Mouse (Mus musculus): Measurements from ENCODE around the gene Naa15. TPM values are rescaled to one million over a fixed set of nuclear protein-coding genes. Genes with fewer than 3 reads are reported as not detected.
A peak's percentile ranks its signal among the peaks of the same experiment; 100 is the strongest.

The Naa15 gene
- 37.8 and 39.6 TPM in 2 replicates for polyA plus RNA-seq (2014; fragmentation: Nextera tagmentation; extraction: Ambion mirVana)

DNA sequence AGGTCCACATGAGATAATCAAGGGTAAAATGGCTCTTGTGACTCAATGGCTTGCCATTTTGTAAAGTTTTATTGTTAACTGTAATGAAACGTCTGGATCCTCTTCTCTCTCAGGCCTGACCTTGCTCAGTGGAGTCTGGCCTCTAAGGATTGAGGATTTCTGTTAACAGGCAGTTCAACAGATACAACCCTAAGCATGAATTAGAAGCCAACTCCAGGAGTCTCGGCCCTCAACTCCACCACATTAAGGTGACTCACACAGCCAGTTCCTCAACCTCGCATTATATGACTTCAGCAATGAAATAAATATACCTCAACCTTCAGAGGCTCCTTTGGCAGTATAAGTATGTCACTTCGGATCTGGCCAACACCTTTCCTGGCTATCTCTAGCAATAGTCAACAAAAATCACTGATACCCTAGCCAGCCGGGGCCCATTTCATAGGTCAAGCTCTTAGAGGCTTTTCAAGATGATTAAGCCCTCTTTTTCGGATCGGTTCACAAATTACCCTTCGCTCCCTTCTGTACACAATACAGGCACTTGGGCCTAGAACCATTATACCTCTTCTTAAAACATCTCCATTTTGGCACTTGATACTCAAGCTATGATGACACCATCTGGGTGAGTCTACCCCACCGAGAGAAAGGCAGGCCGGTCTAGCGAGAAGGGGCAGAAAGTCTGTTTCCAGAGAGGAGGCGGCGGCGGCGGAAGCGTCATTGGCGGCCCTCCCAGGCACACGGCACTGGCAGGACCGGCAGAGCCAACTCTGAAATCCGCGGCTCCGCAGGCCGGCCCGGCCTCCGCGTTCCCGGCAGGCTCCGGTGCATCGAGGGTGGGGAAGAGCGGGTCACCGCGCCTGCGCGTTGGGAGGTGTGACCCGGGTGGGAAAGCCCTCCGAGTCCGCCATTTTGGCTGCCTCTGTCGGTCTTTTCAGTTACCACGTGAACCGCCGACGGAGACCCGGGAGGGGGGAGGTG, at the start of gene Naa15:
TSS of gene Naa15 (plus strand) at position 51 of the 975 bp plus-strand sequence.
- Histone ChIP-seq H3K4me1 (ENCODE audit: control insufficient read depth, insufficient read depth, low read length) (peaks cover 14% of the 10 kb centered on the region; the same call in 1 of the 2 replicates), H3K9me3 (replicated peaks; ENCODE audit: control insufficient read depth, low read length) (no peaks in the 10 kb centered on the region), H3K36me3 (ENCODE audit: control insufficient read depth, insufficient read depth, low read length) (no peaks in the 10 kb centered on the region), H3K4me3 (ENCODE audit: low read depth, low read length) (peak within 1 kb of the TSS; percentile 68), H3K27ac (ENCODE audit: low read depth, low read length) (peak within 1 kb of the TSS; percentile 96), H3K27me3 (ENCODE audit: control insufficient read depth, insufficient read depth, low read length) (no peaks in the 10 kb centered on the region), H3K4me2 (peak within 1 kb of the TSS; percentile 82), H3K9ac (ENCODE audit: low read depth, low read length) (peak within 1 kb of the TSS; percentile 92)
- ATAC-seq (replicated peaks; ENCODE audit: insufficient number of reproducible peaks, low FRiP score, low TSS enrichment) = peak; percentile 88
- WGBS (ENCODE audit: insufficient replicate concordance) = 4% methylated on average over 43 of the region's 43 CpGs

DNA sequence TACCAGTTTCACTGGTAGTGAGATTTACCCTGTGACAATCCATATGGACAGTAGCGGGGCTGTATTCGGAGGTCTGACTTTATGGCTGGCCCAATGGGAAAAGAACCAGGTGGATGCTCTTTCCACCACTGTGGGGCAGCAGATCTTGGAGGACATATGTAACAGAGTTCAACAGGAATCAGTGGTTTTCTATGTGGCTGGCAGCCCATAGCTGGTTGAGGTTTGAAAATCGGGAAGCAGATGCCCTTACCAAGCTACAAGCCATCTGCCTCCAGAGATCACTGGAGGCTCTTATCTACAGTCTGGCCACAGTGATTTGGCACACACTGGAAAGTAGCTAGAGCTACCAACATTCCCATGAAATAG, 49.4 kb upstream of the Naa15 start:
- Histone ChIP-seq H3K9me3 (replicated peaks; ENCODE audit: control insufficient read depth, low read length) (no peaks in the 10 kb centered on the region), H3K36me3 (ENCODE audit: control insufficient read depth, insufficient read depth, low read length) (no peaks in the 10 kb centered on the region), H3K9ac (ENCODE audit: low read depth, low read length) (peak overlapping the region; percentile 56; the same call in 1 of the 2 replicates), H3K27ac (ENCODE audit: low read depth, low read length) (no peak overlapping the region), H3K27me3 (ENCODE audit: control insufficient read depth, insufficient read depth, low read length) (no peaks in the 10 kb centered on the region), H3K4me3 (ENCODE audit: low read depth, low read length) (peak overlapping the region; percentile 42), H3K4me1 (ENCODE audit: control insufficient read depth, insufficient read depth, low read length) (peaks cover 5% of the 10 kb centered on the region; the same call in 1 of the 2 replicates), H3K4me2 (peak overlapping the region; percentile 67)
- no peak for ATAC-seq (replicated peaks; ENCODE audit: insufficient number of reproducible peaks, low FRiP score, low TSS enrichment)
- 6% methylated on average over 3 of the region's 3 CpGs for WGBS (ENCODE audit: insufficient replicate concordance)

- Histone ChIP-seq H3K4me2 (no peak overlapping the region), H3K9me3 (replicated peaks; ENCODE audit: control insufficient read depth, low read length) (no peaks in the 10 kb centered on the region), H3K4me1 (ENCODE audit: control insufficient read depth, insufficient read depth, low read length) (peaks cover 5% of the 10 kb centered on the region; the same call in 1 of the 2 replicates), H3K4me3 (ENCODE audit: low read depth, low read length) (no peak overlapping the region), H3K9ac (ENCODE audit: low read depth, low read length) (no peak overlapping the region), H3K27me3 (ENCODE audit: control insufficient read depth, insufficient read depth, low read length) (no peaks in the 10 kb centered on the region), H3K36me3 (ENCODE audit: control insufficient read depth, insufficient read depth, low read length) (no peaks in the 10 kb centered on the region), H3K27ac (ENCODE audit: low read depth, low read length) (no peak overlapping the region)
- WGBS (ENCODE audit: insufficient replicate concordance) = 52% methylated on average over 4 of the region's 4 CpGs
- no peak for ATAC-seq (replicated peaks; ENCODE audit: insufficient number of reproducible peaks, low FRiP score, low TSS enrichment)
Measured at GRCm38 (mm10) chr3:51366926-51367325, 48.0 kb upstream of the Naa15 start.

DNA sequence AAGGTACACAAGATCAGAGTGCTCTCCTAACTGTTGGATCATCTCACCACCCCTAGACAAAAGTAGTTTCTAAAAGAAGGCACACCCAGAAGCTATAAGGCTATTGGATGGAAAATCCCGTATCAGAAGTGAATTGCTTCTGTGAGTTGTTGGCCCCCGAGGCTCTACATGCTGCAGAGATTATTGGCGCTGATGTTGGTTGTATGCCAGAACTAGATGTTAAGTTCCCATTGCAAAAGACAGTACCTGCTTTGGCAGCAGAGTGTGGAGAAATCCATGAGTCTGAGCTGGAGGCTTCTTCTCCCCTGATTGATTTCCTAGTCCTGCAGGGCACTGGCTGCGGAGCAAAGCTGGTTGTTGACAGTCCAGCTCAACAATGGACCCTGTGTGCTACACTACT, 46.9 kb upstream of the Naa15 start:
- WGBS (ENCODE audit: insufficient replicate concordance) = 67% methylated on average over 4 of the region's 4 CpGs

GRCm38 (mm10) chr3:51371826-51372225, 43.1 kb upstream of the Naa15 start:
- H3K27ac ChIP-seq (ENCODE audit: low read depth, low read length) = no peak overlapping the region
- H3K4me3 ChIP-seq (ENCODE audit: low read depth, low read length) = no peak overlapping the region
- H3K9ac ChIP-seq (ENCODE audit: low read depth, low read length) = no peak overlapping the region
- ATAC-seq (replicated peaks; ENCODE audit: insufficient number of reproducible peaks, low FRiP score, low TSS enrichment) = no peak
- H3K27me3 ChIP-seq (ENCODE audit: control insufficient read depth, insufficient read depth, low read length) = no peaks in the 10 kb centered on the region
- 76% methylated on average over 2 of the region's 2 CpGs for WGBS (ENCODE audit: insufficient replicate concordance)
- H3K36me3 ChIP-seq (ENCODE audit: control insufficient read depth, insufficient read depth, low read length) = no peaks in the 10 kb centered on the region
- no peak overlapping the region for H3K4me2 ChIP-seq
- H3K9me3 ChIP-seq (replicated peaks; ENCODE audit: control insufficient read depth, low read length) = no peaks in the 10 kb centered on the region
- no peaks in the 10 kb centered on the region for H3K4me1 ChIP-seq (ENCODE audit: control insufficient read depth, insufficient read depth, low read length)

More for the DNA sequence above, 46.9 kb upstream of the Naa15 start:
- Histone ChIP-seq H3K4me2 (no peak overlapping the region), H3K27me3 (ENCODE audit: control insufficient read depth, insufficient read depth, low read length) (no peaks in the 10 kb centered on the region), H3K27ac (ENCODE audit: low read depth, low read length) (no peak overlapping the region), H3K4me1 (ENCODE audit: control insufficient read depth, insufficient read depth, low read length) (peaks cover 5% of the 10 kb centered on the region; the same call in 1 of the 2 replicates), H3K4me3 (ENCODE audit: low read depth, low read length) (no peak overlapping the region), H3K9ac (ENCODE audit: low read depth, low read length) (no peak overlapping the region), H3K9me3 (replicated peaks; ENCODE audit: control insufficient read depth, low read length) (no peaks in the 10 kb centered on the region), H3K36me3 (ENCODE audit: control insufficient read depth, insufficient read depth, low read length) (no peaks in the 10 kb centered on the region)
- ATAC-seq (replicated peaks; ENCODE audit: insufficient number of reproducible peaks, low FRiP score, low TSS enrichment) = no peak

GRCm38 (mm10) chr3:51372883-51373282, 42.1 kb upstream of the Naa15 start:
- Histone ChIP-seq H3K4me2 (no peak overlapping the region), H3K4me3 (ENCODE audit: low read depth, low read length) (no peak overlapping the region), H3K4me1 (ENCODE audit: control insufficient read depth, insufficient read depth, low read length) (no peaks in the 10 kb centered on the region), H3K27me3 (ENCODE audit: control insufficient read depth, insufficient read depth, low read length) (no peaks in the 10 kb centered on the region), H3K27ac (ENCODE audit: low read depth, low read length) (no peak overlapping the region), H3K9me3 (replicated peaks; ENCODE audit: control insufficient read depth, low read length) (no peaks in the 10 kb centered on the region), H3K9ac (ENCODE audit: low read depth, low read length) (0 out of 2 replicates have a peak overlapping the region, but pooled peaks have one; percentile 8), H3K36me3 (ENCODE audit: control insufficient read depth, insufficient read depth, low read length) (no peaks in the 10 kb centered on the region)
- ATAC-seq (replicated peaks; ENCODE audit: insufficient number of reproducible peaks, low FRiP score, low TSS enrichment) = no peak
- WGBS (ENCODE audit: insufficient replicate concordance) = 68% methylated on average over 5 of the region's 5 CpGs

DNA sequence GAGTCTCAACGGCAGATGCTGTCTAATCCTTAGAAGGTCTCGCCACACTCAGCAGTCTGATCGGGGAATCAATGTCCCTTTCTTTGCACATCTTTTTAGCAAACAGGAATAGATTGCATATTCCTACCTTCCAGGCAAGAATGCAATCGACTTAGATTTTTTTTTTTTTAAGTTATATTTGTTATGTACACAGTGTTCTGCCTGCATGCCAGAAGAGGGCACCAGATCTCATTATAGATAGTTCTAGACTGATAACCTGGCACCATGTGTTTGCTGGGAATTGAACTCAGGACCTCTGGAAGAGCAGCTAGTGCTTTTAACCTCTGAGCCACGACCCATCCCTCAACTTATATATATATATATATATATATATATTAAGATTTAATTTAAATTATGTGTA, 41.4 kb upstream of the Naa15 start:
- ATAC-seq (replicated peaks; ENCODE audit: insufficient number of reproducible peaks, low FRiP score, low TSS enrichment) = no peak
- H3K9ac ChIP-seq (ENCODE audit: low read depth, low read length) = no peak overlapping the region
- H3K27ac ChIP-seq (ENCODE audit: low read depth, low read length) = no peak overlapping the region
- no peaks in the 10 kb centered on the region for H3K4me1 ChIP-seq (ENCODE audit: control insufficient read depth, insufficient read depth, low read length)
- WGBS (ENCODE audit: insufficient replicate concordance) = 70% methylated on average over 5 of the region's 5 CpGs
- H3K4me2 ChIP-seq = no peak overlapping the region
- no peaks in the 10 kb centered on the region for H3K27me3 ChIP-seq (ENCODE audit: control insufficient read depth, insufficient read depth, low read length)
- H3K4me3 ChIP-seq (ENCODE audit: low read depth, low read length) = no peak overlapping the region
- H3K36me3 ChIP-seq (ENCODE audit: control insufficient read depth, insufficient read depth, low read length) = no peaks in the 10 kb centered on the region
- H3K9me3 ChIP-seq (replicated peaks; ENCODE audit: control insufficient read depth, low read length) = no peaks in the 10 kb centered on the region

DNA sequence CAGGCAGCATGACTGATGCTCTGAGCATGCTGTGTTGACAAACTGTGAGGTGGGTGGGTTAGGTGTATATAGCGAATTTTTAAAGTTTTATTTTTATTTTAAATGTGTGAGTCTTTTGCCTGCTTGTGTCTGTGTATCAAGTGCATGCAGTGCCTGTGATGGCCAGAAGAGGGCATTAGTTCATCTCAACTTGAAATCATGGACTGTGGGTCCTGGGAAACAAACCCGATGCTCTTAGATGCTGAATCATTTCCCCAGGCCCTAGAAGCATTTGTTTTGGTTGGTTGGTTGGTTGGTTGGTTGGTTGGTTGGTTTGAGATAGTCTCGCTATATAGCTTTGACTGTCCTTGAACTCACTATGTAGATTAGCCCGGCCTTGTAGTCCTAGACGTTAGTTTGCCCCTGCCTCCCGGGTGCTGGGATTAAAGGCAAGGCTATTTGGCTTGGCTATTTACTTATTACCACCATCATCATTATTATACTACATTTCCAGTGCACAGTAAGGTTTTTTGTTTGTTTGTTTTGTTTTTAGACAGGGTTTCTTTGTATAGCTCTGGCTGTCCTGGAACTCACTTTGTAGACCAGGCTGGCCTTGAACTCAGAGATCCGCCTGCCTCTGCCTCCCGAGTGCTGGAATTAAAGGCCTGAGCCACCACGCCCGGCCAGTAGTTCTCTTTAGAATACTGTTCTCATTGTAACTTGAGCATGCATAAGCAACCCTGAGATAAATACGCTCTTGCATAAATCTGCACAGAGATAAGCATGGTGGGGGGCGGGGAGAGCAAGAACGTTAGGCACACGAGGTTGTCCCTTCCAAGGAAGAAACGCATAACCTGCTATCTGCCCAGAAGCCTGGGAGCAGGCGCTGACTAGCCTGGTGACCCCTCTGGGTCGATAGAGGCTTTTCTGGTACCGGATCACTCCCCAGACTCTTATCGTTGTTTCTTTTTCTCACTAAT, 39.4 kb upstream of the Naa15 start:
- no peaks in the 10 kb centered on the region for H3K27me3 ChIP-seq (ENCODE audit: control insufficient read depth, insufficient read depth, low read length)
- WGBS (ENCODE audit: insufficient replicate concordance) = 73% methylated on average over 19 of the region's 19 CpGs
- ATAC-seq (replicated peaks; ENCODE audit: insufficient number of reproducible peaks, low FRiP score, low TSS enrichment) = no peak
- H3K4me2 ChIP-seq = no peak overlapping the region
- no peaks in the 10 kb centered on the region for H3K9me3 ChIP-seq (replicated peaks; ENCODE audit: control insufficient read depth, low read length)
- H3K4me1 ChIP-seq (ENCODE audit: control insufficient read depth, insufficient read depth, low read length) = no peaks in the 10 kb centered on the region
- no peak overlapping the region for H3K27ac ChIP-seq (ENCODE audit: low read depth, low read length)
- H3K4me3 ChIP-seq (ENCODE audit: low read depth, low read length) = no peak overlapping the region
- H3K9ac ChIP-seq (ENCODE audit: low read depth, low read length) = no peak overlapping the region
- no peaks in the 10 kb centered on the region for H3K36me3 ChIP-seq (ENCODE audit: control insufficient read depth, insufficient read depth, low read length)
